Mouse (Mus musculus) right cerebral cortex, postnatal 10 days (tissue): ENCODE results near the gene Itga1.

Experiments used
- DNase-seq, 2 experiments: peaks; one replicate each; pipeline ENCODE4 v3.0.0; 2021; ENCODE audit warnings: low spot score in 2 of 2

Itga1 gene

DNA sequence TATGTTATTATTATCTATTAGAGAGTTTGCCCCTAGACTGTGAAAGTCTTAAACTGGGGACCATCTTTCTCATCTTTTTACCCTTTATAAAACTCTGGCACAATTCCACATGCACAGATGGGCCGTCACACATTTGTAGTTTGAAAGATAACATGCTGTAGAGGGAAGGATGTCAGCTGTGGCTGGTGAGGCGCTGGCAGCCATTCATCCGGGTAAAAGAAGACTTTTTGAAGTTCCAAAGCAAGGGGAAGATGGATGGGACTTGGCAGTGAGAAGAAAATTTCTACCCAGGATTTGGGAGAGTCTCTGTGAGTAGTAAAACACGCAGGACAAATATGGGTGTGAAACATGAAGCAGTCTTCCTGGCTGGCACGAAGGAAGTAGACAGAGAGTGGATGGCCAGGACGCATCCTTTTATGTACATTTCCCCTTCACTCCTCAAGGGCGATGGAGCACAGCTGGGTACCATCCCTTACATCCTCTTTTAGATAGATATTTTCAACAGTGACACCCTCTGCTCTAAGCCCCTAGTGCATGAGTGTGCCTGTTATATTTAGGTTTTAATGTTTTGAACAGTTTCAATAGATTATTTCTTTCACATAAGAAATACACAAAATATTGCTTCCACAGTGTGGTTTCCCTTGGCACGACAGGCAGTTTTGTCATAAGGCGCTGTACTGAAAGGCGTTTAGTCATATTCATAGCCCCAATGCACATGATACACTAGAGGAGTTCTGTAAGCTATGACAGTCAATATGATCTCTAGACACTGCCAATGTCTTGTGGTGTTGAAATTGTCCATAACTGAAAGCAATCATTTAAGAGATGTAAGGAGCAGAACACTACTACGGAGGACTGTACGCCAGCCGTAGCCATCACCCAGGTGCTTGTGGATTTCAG lies 50.9 kb downstream of the Itga1 start:
- peak; percentile 47 to 51 for DNase-seq

DNA sequence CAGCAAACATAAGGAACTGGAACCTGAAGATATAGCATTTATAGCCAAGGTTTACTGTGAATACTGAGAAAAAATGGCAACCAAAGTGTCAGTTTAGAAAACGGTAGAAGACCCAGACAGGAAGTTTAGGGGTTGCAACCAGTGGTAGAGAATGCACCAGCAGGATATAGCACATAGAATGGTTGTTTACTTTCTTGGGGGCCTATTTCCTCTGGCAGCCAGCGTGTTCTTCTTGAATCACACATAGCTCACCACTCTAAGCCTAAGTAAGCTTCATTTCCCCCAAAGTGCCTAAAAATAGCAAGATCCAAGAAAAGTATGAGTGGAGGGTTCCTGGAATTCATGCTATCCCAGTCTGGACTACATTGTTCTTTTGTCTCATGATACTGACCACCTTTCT lies 59.1 kb downstream of the Itga1 start:
- no peak for DNase-seq

DNA sequence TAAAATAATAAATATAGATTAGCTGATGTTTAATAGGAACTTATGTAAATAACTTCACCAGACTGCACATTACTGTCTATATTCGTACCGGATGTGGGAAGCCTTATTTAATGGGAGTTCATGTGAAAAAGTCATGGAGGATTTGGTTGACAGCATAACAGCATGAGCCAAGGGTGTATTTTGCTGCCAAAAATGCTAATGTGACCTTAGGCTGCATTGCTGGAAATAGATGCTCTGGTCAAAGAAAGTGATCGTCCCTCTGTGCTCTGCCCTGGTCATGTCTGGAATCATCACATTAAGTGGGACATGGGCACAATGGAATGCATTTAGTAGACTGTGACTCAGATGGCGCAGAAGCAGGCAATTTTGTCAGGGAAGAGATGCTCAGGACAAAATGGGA lies 64.5 kb downstream of the Itga1 start:
- DNase-seq, result no peak

DNA sequence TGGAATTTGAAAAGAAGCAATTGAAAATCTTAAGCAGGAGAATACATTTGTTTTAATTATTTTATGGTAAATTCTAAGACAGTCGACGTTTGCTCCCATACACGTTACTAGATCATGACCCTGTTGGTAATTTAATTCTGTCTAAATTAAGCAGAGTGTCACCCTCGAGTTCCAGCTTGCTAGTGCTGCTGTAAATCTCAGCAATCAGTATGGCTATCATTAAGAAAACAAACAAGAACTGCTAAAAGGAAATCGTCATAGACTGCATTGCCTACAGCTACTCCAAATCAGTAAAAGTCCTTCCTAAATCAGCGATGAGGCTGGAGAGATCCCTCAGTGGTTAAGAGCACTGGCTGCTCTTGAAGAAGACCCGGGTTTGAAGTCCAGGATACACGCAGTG lies 66.4 kb downstream of the Itga1 start:
- DNase-seq, result no peak

DNA sequence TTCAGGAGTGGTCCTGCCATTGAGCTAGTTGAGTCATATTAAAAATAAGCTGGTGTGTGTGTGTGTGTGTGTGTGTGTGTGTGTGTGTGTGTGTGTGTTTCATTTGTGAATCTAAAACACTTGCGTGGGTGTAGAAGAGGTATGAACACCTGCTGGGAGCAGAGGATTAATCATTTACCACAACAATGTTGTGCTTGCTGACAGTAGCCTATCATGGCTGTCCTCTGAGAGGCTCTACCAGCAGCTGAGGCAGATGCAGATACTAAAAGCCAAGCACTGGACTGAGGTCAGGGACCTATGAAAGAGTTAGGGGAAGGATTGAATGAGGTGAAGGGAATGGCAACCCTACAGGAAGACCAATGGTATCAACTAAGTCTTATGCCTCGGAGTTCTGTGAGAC lies 68.6 kb downstream of the Itga1 start:
- DNase-seq, result no peak

DNA sequence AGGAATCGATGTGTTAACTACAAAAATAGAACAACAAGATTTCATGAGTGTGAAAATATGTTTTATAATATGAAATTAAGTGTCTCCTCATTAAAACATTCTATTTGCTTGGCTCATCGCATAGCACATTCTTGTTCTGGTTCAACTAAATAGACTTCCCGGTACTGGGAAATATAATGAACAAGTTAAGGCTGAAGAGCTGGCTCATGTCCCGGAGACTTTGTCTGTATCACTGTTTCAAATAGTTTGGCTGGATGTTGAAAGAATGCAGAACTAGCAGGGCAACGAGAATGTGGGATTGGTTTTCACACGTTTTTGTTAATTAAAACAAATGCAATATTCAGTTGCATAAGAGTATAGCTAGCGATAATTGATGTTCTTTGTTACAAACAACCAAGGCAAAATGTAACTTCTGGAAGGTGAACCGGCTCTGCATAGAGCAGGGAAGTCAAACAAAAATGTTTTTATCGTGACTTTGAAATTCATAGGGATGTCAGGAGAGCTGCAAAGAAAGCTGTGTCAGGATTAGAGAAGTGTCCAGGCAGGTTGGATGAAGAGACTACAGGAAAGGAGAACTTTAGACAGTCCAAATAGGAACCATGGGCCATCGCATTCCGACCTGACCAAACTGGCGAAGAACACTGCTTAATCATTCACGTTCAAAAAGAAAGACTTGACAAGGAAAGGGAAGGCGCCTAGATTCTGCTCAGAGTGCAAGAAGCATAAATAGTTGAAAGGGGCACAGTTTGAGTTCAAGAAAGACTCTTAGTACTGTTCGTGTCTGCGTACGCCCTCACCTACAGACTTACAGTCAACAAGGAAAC lies 70.4 kb downstream of the Itga1 start:
- peak; percentile 35 to 42 for DNase-seq

DNA sequence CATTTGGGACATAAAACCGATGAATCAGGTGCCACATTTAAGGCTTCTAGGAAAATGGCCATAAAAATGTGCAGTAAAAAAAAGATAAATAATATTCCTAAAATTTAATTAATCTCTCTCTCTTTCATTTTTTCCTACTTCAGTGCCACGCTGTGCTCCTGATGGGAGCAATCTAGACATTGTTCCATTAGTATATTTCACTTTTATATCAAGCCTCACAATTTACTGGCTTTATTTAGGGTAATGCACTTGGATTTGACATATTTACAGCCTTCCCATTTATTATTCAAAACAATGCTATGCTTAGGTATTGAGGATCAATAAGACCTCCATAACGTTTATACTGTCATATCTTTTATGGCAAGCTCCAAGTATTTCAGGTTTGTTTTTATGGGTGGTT lies 76.4 kb downstream of the Itga1 start:
- DNase-seq, result no peak

DNA sequence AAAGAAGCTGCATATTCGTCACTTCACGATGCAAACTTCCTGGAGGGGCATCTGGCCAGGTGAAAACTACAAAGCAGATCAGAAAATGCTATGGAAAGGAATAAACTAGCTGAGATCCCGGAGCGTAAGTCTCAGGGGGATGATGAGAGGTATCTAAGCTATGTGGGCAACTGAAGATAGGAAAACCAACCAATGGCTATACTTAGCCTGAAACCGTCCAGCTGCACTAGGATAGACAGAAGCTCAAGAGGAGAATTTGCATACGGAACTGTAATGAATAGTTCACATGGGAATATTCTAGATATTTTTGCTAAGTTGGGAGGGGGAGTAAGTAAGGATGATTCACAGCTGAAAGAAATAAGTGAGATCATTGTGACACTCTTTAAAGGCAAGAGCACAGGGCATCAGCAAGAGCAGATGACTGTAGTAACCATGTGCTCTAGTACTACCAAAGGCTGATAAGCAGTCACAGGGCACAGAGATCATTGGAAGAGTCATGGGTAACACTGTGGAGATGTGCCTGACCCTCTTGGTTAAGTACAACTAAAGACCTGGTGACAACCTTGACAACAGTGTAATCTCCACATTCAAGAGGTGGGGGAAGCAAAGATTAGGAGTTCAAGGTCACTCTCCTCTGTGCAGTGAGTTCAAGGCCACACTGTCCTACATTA lies 79.5 kb downstream of the Itga1 start:
- DNase-seq, result no peak

DNA sequence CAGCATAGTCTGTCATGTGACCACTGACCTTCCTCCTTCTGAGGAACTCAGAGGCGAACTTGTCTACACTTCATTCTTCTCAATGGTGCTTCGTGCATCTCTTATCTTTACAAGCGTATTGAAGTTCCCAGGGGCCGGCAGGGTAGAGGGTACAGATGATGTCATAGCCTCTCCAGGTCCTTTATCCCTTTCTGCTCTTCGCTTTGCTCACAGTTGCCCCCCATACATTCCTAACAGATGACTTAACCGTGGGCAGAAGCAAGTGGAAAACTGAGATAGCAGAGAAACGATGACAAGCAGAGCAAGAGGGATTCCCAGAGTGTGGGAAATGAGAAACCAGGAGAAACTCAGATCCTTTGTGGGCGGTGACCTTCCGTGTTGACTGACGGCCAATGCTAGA lies 80.4 kb downstream of the Itga1 start:
- DNase-seq, result no peak

DNA sequence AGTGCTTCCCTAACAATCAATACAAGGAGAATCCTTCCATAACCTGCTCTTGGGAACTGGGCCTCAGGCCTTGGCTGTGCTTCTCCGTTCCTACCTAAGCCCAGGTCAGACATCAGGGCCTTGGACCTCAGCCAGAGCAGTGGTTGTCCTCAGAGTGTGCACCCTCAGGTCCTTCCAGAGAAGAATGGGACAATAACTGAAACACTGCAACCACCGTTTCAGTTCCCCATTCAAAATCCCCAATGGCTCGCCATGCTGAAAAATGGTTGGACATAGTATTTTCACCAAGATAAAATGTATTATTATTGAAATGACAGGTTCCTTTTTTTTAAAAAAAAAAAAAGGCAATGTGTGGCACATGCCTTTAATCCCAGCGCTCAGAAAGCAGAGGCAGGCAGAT lies 81.0 kb downstream of the Itga1 start:
- no peak for DNase-seq

DNA sequence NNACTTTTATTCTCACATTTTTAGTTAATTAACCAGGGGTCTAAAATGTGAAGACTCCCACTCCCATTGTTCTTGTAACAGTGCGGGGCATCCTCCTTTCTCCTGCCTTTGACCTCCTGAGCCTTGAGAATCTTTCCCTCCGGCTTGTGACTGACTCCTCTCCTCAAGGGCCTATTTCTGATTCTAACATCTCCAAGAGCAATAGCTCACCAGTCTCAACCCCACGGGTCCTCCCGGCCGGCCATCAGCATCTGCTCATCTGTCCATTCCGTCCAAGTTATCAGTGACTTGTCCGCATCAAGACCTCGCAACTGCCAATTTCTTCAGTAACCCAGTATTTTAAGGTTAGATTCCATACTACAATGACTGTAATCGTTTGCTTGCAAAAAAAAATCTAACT lies 84.2 kb downstream of the Itga1 start:
- DNase-seq, result no peak

DNA sequence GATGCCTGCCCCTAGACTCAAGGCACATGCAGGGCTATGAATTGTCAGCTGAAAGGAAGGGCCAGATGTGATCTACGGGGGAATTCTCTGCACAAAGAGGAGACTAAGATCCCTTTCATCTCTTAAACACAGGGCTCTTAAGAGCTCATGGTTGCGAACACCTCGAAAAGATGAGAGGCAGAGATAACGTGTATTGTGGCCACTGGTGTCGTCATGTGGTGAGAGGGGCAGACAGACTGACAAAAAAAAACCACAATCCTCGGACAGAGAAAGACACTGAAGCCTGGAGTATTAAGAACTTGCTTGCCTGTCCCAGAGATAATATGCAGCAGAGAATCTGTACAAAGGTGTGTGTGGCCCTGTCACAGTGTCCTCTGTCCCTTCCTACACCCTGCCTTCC lies 90.2 kb downstream of the Itga1 start:
- DNase-seq, result no peak

DNA sequence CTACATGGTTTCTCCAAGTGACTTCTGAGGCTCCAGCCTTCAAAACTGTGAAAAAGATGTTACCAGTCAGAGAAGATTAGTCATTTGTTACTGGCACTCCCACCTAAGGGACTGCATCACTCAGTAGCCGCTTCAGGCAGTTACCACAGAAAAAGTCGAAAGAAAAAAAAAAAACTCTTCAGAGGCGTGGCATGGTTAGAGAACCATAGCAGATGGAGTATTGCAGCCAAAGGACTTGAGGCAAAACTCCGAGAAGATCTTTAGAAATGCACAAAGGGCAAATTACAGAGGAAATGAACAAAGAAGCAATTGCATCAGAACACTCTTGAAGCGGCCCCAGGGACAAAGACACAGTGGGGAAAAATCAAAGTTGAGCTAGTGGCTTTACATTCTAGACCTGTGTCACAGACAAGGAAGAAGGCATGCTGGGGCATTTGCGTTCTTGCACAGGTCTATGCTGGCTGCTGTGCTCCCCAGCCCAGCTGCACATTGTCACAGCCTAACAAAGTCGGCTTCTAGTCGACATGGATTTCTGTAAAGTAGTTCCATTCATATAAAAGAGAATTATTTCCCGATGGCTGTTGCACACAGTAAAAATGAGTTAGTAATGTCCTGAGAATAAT lies 95.4 kb downstream of the Itga1 start:
- no peak for DNase-seq

DNA sequence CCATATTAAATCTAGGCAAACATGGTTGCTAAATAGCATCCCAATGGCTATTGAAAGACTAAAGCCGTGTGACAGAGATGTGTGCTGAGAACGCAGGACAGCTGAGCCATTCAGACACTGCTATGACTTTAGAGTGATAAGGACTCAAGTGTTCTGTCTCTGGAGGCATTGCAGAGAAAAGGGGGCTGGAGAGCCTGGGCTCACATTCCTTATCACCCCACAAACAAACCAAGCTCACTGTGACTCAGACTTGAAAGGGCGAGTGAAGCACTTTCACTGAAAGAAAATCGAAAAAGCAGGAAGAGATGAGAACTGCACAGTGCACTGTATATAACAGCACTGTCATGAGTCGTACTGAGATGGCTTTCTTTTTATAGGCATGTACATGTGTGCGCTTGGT lies 96.4 kb downstream of the Itga1 start:
- no peak for DNase-seq

DNA sequence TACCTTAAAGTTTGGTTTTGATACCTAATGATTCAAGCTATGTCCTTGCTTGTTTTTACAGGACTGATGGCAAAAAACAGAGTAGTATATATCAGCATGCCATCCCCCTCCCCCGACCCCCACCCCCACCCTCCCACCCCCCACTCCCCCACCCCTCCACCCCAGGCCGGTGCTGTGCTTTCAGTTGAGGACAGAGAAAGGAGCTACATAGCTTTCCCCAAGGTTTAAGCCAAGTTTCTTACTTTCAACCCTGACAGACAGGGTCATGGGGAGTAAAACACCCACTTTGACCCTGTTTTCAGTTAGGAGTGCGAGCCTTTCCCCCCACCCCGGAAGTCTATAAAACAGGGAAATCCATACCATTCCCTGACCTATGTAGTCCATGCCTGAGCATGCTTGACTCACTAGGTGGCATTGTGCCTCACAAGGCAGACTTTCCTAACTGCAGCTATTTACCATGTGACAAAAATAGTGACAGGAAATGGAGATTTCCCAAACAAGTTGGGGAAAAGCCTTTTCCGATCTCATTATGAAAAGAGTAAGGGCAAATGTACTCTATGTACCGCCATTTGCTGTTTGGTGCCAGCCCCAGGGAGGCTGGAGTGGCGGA lies 98.2 kb downstream of the Itga1 start:
- no peak for DNase-seq

DNA sequence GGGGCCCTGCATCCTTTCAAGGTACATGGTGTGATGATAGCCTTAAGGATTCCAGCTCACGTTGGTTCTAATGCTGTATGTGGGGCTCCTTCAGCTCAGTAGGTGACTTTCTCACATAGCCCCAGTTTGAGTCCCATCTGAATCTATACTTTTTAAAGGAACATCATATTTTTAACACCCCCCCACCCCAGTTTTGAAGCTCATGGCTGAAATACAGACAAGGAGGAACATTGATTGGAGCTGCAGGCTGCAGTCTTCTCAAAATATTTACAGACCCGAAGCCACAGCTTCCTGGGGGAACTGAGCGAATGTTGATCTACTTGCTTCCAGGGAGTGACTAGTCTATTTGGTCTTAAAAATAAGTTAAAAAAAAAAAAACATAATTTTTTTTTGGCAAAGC lies 98.9 kb downstream of the Itga1 start:
- no peak for DNase-seq

DNA sequence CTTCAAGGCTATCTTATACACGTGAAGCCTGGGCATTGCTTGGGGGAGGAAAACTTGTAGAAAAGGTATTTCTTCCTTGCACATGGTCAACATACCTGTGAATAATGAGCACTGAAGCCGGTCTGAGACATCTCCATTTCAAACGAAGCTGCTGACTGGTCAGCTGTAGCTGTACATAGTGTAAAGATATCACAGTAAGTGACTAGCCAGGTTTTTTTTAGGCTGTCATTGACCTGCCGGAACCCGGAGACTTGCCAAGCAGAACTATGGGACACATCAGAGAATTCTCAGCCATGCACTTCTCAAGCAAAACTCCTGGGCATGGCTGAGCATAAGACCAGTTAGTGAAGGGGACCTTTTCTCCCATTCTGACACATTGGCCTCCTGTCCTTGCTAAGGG lies 99.6 kb downstream of the Itga1 start:
- no peak for DNase-seq

DNA sequence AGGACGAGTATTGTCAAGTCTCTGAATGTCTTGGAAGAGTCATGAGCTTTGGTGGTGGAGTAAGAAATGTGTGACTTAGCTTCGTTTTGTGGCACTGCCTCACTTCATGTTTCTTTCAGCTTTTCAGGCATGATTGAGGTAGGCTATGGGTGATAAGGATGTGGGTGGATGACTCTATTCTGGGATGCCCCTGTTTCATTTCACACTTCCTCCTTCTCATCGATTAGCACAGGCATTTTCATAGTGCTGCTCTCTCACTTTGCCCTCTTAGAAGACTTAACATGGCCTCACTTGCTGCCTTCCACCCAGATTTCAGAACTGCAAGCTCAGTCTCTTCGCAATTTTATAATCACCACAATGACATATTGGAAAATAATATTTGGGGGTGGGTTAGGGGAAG lies 102.2 kb downstream of the Itga1 start:
- DNase-seq, result no peak

DNA sequence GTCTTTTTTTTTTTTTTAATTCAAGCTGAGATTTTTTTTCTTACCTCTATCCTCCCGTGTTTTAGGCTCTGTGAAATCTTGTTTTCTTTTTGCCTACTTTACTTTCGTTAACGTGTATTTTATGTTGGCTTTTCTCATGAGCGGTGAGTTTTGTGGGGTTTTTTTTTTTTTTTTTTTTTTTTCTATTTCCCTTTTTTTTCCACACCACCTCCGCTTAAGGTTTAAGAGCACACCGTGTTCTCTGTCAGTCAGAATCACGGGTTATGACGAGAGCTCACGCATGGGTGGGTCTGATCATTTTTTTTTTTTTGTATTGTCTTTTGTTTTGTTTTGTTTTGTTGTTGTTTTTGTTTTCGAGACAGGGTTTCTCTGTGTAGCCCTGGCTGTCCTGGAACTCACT lies 103.7 kb downstream of the Itga1 start:
- no peak for DNase-seq

DNA sequence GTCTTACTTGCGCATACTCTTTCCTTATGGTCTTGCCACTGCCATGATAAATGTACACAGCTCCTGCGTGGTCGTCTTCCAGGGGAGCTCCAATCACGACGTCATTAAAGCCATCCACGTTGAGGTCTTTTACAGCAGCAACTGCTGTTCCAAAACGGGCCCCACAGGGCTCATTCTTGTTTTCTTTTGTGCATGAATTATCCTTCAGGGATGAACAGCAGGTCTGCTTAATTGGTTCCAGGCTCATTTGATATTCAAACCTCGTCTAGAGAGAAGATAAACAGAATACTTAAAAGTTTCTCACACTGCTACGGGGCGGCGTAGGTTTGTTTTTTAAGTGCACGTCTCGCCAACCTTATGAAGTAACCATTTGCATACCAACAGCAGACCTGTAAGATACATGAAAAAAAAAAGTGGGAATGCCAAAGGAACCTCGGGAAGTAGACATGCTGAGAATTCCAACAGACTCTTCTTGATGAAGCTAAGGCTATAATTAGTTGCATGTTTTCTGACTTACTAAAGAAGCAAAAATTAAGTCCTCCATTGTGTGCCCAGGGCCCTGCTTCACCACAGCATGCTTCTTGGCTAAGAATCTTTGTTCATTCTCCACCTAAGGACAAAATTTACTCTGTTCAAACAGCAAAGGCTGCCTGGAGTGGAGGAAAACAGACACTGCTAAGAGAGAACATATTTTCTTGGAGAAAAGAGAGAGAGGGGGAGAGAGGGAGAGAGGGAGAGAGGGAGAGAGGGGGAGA lies 109.3 kb downstream of the Itga1 start:
- peak; percentile 38 to 58 for DNase-seq

DNA sequence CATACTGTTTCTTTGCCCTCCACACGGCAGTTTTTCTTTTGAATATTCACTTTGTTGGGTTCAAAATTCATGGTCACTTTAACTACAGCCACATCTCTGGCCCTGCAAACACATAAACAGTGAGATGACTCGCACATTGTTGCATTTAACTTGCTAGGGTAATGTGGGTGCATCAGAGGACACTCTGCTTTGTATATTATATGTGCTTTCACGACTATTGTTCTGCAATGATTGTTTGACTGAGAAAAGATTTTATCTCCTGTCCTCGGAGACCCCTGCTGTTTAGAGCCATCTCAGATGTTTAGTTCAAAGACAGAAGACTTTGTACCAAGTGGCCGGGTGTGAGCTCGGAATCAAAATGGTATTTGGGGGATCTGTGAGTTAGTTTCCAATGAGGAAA lies 114.1 kb downstream of the Itga1 start:
- DNase-seq, result no peak
